Mouse (Mus musculus) heart, postnatal 0 days (tissue): Measurements from ENCODE around the gene Olfr883. TPM values are rescaled to one million over a fixed set of nuclear protein-coding genes. Genes with fewer than 3 reads are reported as not detected.

Source experiments
- ATAC-seq: fragments of 200-750 bp; cut with Nextera tagmentation; 2 replicates; pipeline ENCODE4 v1.8.0; 2017; ENCODE audit warnings: low read depth, moderate number of reproducible peaks, moderate library complexity; ENCODE audit not compliant: insufficient read depth
- DNase-seq: peaks from one replicate; pipeline ENCODE4 v3.0.0-alpha.2; 2016; ENCODE audit warnings: low spot score
- H3K27ac ChIP-seq: fragments of 300-500 bp; sonication (generic); 2 replicates; pipeline ENCODE4 v1.5.1; 2014; ENCODE audit warnings: low read depth, mild to moderate bottlenecking
- H3K27me3 ChIP-seq: fragments of 300-500 bp; sonication (generic); 2 replicates; pipeline ENCODE4 v1.6.1; 2014; ENCODE audit warnings: low read length, mixed read lengths; ENCODE audit not compliant: control insufficient read depth, insufficient read depth
- H3K36me3 ChIP-seq: fragments of 300-500 bp; sonication (generic); replicated peaks from 2 replicates; pipeline ENCODE4 v1.6.1; 2014; ENCODE audit warnings: low read length, mixed read lengths; ENCODE audit not compliant: control insufficient read depth, insufficient read depth
- H3K4me1 ChIP-seq: fragments of 300-500 bp; sonication (generic); 2 replicates; pipeline ENCODE4 v1.6.1; 2014; ENCODE audit warnings: antibody characterized with exemption; ENCODE audit not compliant: control insufficient read depth, insufficient read depth
- H3K4me2 ChIP-seq: fragments of 300-500 bp; sonication (generic); 2 replicates; pipeline ENCODE4 v1.6.1; 2014; ENCODE audit warnings: low read depth, mild to moderate bottlenecking, low read length, moderate library complexity
- H3K4me3 ChIP-seq: fragments of 300-500 bp; sonication (generic); 2 replicates; pipeline ENCODE4 v1.5.1; 2014; ENCODE audit warnings: low read depth, low read length
- H3K9ac ChIP-seq: fragments of 300-500 bp; sonication (generic); replicated peaks from 2 replicates; pipeline ENCODE4 v1.6.1; 2014; ENCODE audit warnings: low read depth, low read length, mixed read lengths
- H3K9me3 ChIP-seq: fragments of 300-500 bp; sonication (generic); replicated peaks from 2 replicates; pipeline ENCODE4 v1.6.1; 2016; ENCODE audit warnings: low read length; ENCODE audit not compliant: control insufficient read depth
- CTCF ChIP-seq: IDR thresholded peaks from 2 replicates; pipeline ENCODE4 v1.5.1; 2016; ENCODE audit warnings: antibody characterized with exemption, control low read depth, low read depth
- EP300 ChIP-seq: IDR thresholded peaks from 2 replicates; pipeline ENCODE4 v1.6.1; 2016; ENCODE audit warnings: antibody characterized with exemption, low read depth
- WGBS: fragments of 180-500 bp; shearing (Covaris S2); extraction: QIAGEN DNeasy Blood & Tissue Kit; methylation state at CpG from one replicate; pipeline ENCODE4 v1.1.7; 2014; 5-methylcytosine and 5-hydroxymethylcytosine counted together
- polyA plus RNA-seq: library from polyadenylated mRNA; unstranded; fragments of >200 nt; fragmentation: Nextera tagmentation; extraction: Ambion mirVana; gene quantifications from 2 replicates; pipeline ENCODE4 v1.2.1, GENCODE M21; 2015
- total RNA-seq: library from RNA; depleted of rRNA; stranded (reverse); fragments of >200 nt; gene quantifications from 2 replicates; pipeline ENCODE4 v1.2.3, GENCODE M21; 2014; ENCODE audit warnings: low replicate concordance; rRNA removed

The Olfr883 gene
- total RNA-seq = not detected in 2 replicates
- not detected in 2 replicates for polyA plus RNA-seq

GRCm38 (mm10) chr9:38025508-38025907 is at the start of gene Olfr883:
TSS of gene Olfr883 (plus strand) at chr9:38025808.
- Histone ChIP-seq H3K27ac (no peak within 1 kb of the TSS), H3K4me2 (no peak within 1 kb of the TSS), H3K36me3 (no peaks in the 10 kb centered on the region), H3K4me1 (no peaks in the 10 kb centered on the region), H3K9ac (no peak within 1 kb of the TSS), H3K9me3 (no peaks in the 10 kb centered on the region), H3K27me3 (no peaks in the 10 kb centered on the region), H3K4me3 (no peak within 1 kb of the TSS)
- DNase-seq = no peak
- 70% methylated on average over 1 of the region's 1 CpGs for WGBS
- ATAC-seq = no peak
- TF ChIP-seq CTCF (no peak), EP300 (no peak)

GRCm38 (mm10) chr9:37991525-37991924 is 34.1 kb upstream of the Olfr883 start, which contains the start of gene Olfr881:
TSS of gene Olfr881 (plus strand) at chr9:37991825.
- no peaks in the 10 kb centered on the region for H3K36me3 ChIP-seq
- H3K9me3 ChIP-seq = no peaks in the 10 kb centered on the region
- no peak within 1 kb of the TSS for H3K27ac ChIP-seq
- DNase-seq (no peak), ATAC-seq (no peak)
- no peaks in the 10 kb centered on the region for H3K27me3 ChIP-seq
- no peak within 1 kb of the TSS for H3K4me3 ChIP-seq
- no peaks in the 10 kb centered on the region for H3K4me1 ChIP-seq
- H3K9ac ChIP-seq = no peak within 1 kb of the TSS
- TF ChIP-seq CTCF = no peak
- no peak for TF ChIP-seq EP300
- no peak within 1 kb of the TSS for H3K4me2 ChIP-seq

- TF ChIP-seq CTCF (no peak), EP300 (no peak)
- WGBS = 25% methylated on average over 2 of the region's 2 CpGs
- H3K4me3 ChIP-seq = no peak overlapping the region
These were observed 26.9 kb upstream of the Olfr883 start for GRCm38 (mm10) chr9:37998581-37999204.

GRCm38 (mm10) chr9:38000021-38000420 is 25.6 kb upstream of the Olfr883 start:
- no peak for TF ChIP-seq CTCF
- TF ChIP-seq EP300 = no peak
- Histone ChIP-seq H3K4me2 (no peak overlapping the region), H3K4me3 (no peak overlapping the region), H3K9me3 (no peaks in the 10 kb centered on the region), H3K4me1 (no peaks in the 10 kb centered on the region), H3K9ac (no peak overlapping the region), H3K27ac (no peak overlapping the region), H3K36me3 (no peaks in the 10 kb centered on the region), H3K27me3 (no peaks in the 10 kb centered on the region)
- ATAC-seq = no peak
- no peak for DNase-seq
- 31% methylated on average over 1 of the region's 1 CpGs for WGBS

More at GRCm38 (mm10) chr9:37998581-37999204, 26.9 kb upstream of the Olfr883 start:
- Histone ChIP-seq H3K27me3 (no peaks in the 10 kb centered on the region), H3K36me3 (no peaks in the 10 kb centered on the region), H3K27ac (no peak overlapping the region), H3K4me2 (no peak overlapping the region), H3K9ac (no peak overlapping the region), H3K9me3 (no peaks in the 10 kb centered on the region), H3K4me1 (no peaks in the 10 kb centered on the region)
- ATAC-seq = no peak
- DNase-seq = no peak

GRCm38 (mm10) chr9:38046255-38046654 is 20.6 kb downstream of the Olfr883 start, which contains the start of gene Olfr884:
TSS of gene Olfr884 (plus strand) at chr9:38046555.
- 59% methylated on average over 1 of the region's 1 CpGs for WGBS
- no peak for ATAC-seq
- no peak within 1 kb of the TSS for H3K4me2 ChIP-seq
- H3K36me3 ChIP-seq = no peaks in the 10 kb centered on the region
- no peaks in the 10 kb centered on the region for H3K4me1 ChIP-seq
- no peak for DNase-seq
- H3K27ac ChIP-seq = no peak within 1 kb of the TSS
- no peak within 1 kb of the TSS for H3K9ac ChIP-seq
- TF ChIP-seq CTCF = no peak
- TF ChIP-seq EP300 = no peak
- no peaks in the 10 kb centered on the region for H3K9me3 ChIP-seq
- no peak within 1 kb of the TSS for H3K4me3 ChIP-seq
- H3K27me3 ChIP-seq = no peaks in the 10 kb centered on the region

GRCm38 (mm10) chr9:38061022-38061421 is 35.4 kb downstream of the Olfr883 start, which contains the start of gene Olfr885:
TSS of gene Olfr885 (plus strand) at chr9:38061322.
- Histone ChIP-seq H3K9me3 (no peaks in the 10 kb centered on the region), H3K9ac (no peak within 1 kb of the TSS), H3K4me1 (no peaks in the 10 kb centered on the region), H3K4me3 (no peak within 1 kb of the TSS), H3K27ac (no peak within 1 kb of the TSS), H3K36me3 (no peaks in the 10 kb centered on the region), H3K27me3 (no peaks in the 10 kb centered on the region), H3K4me2 (no peak within 1 kb of the TSS)
- no peak for DNase-seq
- WGBS = 69% methylated on average over 3 of the region's 3 CpGs
- TF ChIP-seq EP300 (no peak), CTCF (no peak)
- no peak for ATAC-seq

Other genes starting within 250 kb of the Olfr883 start
- not detected in 2 replicates for gene Olfr876, start 222.8 kb upstream of the Olfr883 start, total RNA-seq
- not detected in 2 replicates for gene Olfr876, start 222.8 kb upstream of the Olfr883 start, polyA plus RNA-seq
- not detected in 2 replicates for gene Olfr877, start 171.5 kb upstream of the Olfr883 start, total RNA-seq
- not detected in 2 replicates for gene Olfr877, start 171.5 kb upstream of the Olfr883 start, polyA plus RNA-seq
- not detected in 2 replicates for gene Olfr145, start 129.1 kb upstream of the Olfr883 start, total RNA-seq
- not detected in 2 replicates for gene Olfr145, start 129.1 kb upstream of the Olfr883 start, polyA plus RNA-seq
- gene Olfr878, start 108.0 kb upstream of the Olfr883 start, total RNA-seq = not detected in 2 replicates
- gene Olfr878, start 108.0 kb upstream of the Olfr883 start, polyA plus RNA-seq = not detected in 2 replicates
- gene Olfr881, start 34.0 kb upstream of the Olfr883 start, total RNA-seq = not detected in 2 replicates
- gene Olfr881, start 34.0 kb upstream of the Olfr883 start, polyA plus RNA-seq = not detected in 2 replicates
- not detected in 2 replicates for gene Olfr884, start 20.7 kb downstream of the Olfr883 start, total RNA-seq
- not detected in 2 replicates for gene Olfr884, start 20.7 kb downstream of the Olfr883 start, polyA plus RNA-seq
- not detected in 2 replicates for gene Olfr885, start 35.5 kb downstream of the Olfr883 start, total RNA-seq
- not detected in 2 replicates for gene Olfr885, start 35.5 kb downstream of the Olfr883 start, polyA plus RNA-seq
- gene Olfr887, start 58.3 kb downstream of the Olfr883 start, total RNA-seq = not detected in 2 replicates
- not detected in 2 replicates for gene Olfr887, start 58.3 kb downstream of the Olfr883 start, polyA plus RNA-seq
- not detected in 2 replicates for gene Olfr888, start 82.3 kb downstream of the Olfr883 start, total RNA-seq
- gene Olfr888, start 82.3 kb downstream of the Olfr883 start, polyA plus RNA-seq = not detected in 2 replicates
- not detected in 2 replicates for gene Olfr889, start 89.4 kb downstream of the Olfr883 start, total RNA-seq
- not detected in 2 replicates for gene Olfr889, start 89.4 kb downstream of the Olfr883 start, polyA plus RNA-seq
- gene Olfr890, start 116.7 kb downstream of the Olfr883 start, total RNA-seq = not detected in 2 replicates
- not detected in 2 replicates for gene Olfr890, start 116.7 kb downstream of the Olfr883 start, polyA plus RNA-seq
- not detected in 2 replicates for gene Olfr891, start 155.0 kb downstream of the Olfr883 start, total RNA-seq
- not detected in 2 replicates for gene Olfr891, start 155.0 kb downstream of the Olfr883 start, polyA plus RNA-seq
- gene Olfr893, start 182.6 kb downstream of the Olfr883 start, total RNA-seq = not detected in 2 replicates
- gene Olfr893, start 182.6 kb downstream of the Olfr883 start, polyA plus RNA-seq = not detected in 2 replicates
- not detected in 2 replicates for gene Olfr894, start 192.2 kb downstream of the Olfr883 start, total RNA-seq
- not detected in 2 replicates for gene Olfr894, start 192.2 kb downstream of the Olfr883 start, polyA plus RNA-seq
- gene Olfr143, start 227.0 kb downstream of the Olfr883 start, total RNA-seq = not detected in 2 replicates
- not detected in 2 replicates for gene Olfr143, start 227.0 kb downstream of the Olfr883 start, polyA plus RNA-seq
- not detected in 2 replicates for gene Olfr895, start 242.0 kb downstream of the Olfr883 start, total RNA-seq
- gene Olfr895, start 242.0 kb downstream of the Olfr883 start, polyA plus RNA-seq = not detected in 2 replicates